Mouse (Mus musculus) frontal cortex, postnatal 36 days (tissue): ENCODE measurements around the gene Mecom.

Experiments
- DNase-seq, 2 experiments: peaks; one replicate each; pipeline ENCODE4 v3.0.0; 2022; ENCODE audit warnings: low spot score in 2 of 2

Gene Mecom

DNA sequence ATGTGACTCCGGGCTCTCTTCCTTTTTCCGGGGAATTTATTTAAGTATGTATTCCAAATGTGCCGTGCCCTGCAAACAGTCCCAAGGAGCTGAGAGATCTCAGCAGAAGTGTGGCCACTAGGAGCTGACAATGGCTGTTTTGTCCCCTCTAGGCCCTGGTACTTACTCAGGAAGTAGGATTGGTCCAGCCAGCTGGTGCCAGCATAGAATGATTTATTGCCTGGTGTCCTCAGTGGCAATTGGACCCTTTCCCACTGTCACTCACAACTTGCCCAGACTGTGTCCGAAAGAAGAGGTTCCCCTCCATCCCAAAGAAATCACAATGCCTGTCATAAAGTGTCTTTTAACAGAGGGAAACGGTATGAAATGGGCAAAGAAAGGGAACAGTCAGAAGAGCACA lies 340.4 kb downstream of the Mecom start:
- DNase-seq, result no peak

- DNase-seq, result no peak
These were observed 341.7 kb downstream of the Mecom start for GRCm38 (mm10) chr3:30206123-30206522.

DNA sequence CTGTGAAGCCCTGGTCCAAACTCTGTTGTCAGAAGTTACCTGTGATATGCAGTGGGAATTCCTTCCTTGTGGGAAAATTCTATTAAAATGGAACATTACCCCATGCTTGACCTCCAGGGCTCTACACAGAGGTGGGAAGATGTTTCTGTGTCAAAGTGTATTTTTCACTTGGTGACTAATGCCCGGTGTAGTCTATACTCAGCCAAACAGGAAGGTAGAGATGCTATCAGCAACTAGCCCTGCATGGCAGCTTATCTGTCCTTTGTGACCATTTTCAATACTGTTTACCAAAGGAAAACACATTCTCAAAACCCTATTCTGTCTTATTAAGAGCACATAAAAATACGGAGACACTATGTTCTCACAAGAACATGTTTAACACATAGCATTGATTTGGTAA lies 344.0 kb downstream of the Mecom start:
- DNase-seq, result no peak

DNA sequence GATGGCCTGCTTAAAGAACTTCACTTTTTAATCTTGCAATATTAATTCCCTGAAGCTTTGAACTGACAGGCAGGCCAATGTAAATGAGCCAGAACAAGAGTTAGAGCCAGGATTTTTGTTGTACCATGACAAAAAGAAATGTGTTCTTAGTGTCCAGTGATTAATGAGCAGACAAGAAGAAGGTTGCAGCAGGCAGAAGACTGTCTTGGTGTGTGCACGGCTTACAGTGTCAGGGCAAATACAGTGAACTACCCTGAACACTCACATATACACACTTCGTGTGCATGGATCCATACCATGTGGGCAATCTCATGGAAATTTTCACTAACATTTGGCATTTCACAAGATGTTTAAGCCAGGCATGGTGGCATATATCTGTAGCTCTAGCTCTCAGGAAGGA lies 349.0 kb downstream of the Mecom start:
- DNase-seq, result no peak

DNA sequence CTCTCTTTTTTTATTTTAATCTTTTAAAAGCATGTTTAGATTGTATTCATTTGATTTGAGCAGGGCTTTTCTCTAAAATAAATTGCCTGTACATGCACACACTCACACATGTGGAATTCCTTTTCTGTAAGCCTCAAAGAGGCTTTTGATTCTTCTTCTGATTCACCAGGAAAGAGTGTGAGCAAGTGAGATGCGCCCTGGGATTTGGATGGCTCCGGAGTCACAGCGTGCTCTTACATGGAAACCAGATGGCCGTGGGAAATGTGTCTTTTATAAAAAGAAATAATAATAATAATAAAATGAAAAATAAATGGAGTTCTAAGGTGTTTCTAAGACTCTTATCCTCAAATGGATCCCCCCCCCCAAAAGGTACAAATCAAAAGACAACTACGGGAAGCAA lies 349.6 kb downstream of the Mecom start:
- no peak for DNase-seq

GRCm38 (mm10) chr3:30195186-30195585 lies 352.6 kb downstream of the Mecom start:
- DNase-seq, result no peak

GRCm38 (mm10) chr3:30192294-30193007 lies 355.4 kb downstream of the Mecom start:
- DNase-seq, result no peak

DNA sequence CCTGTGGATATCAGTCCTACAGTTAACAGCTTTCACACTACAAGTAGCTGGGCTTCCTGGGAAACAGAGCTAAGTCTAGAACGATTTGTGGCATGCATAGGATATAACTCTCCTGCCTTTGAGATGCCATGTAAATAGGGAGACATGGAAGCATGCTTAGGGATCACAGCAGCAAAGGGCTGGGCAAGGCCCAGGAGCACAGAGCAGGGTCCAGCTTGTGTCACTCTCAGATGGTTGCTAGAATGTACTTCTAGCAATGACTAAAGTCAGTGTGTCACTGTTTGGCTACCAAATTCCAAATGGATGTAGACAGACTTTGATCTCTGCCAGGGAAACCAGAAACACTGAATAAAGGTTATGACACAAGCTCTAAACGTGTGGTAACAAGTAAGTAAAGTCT lies 358.5 kb downstream of the Mecom start:
- DNase-seq, result no peak

- DNase-seq, result no peak
These were observed 359.9 kb downstream of the Mecom start for GRCm38 (mm10) chr3:30187812-30188469.

GRCm38 (mm10) chr3:30181807-30182481 lies 365.9 kb downstream of the Mecom start:
- no peak for DNase-seq

- DNase-seq, result no peak
These were observed 371.2 kb downstream of the Mecom start for GRCm38 (mm10) chr3:30176615-30177014.

- DNase-seq, result no peak
These were observed 374.0 kb downstream of the Mecom start for GRCm38 (mm10) chr3:30173812-30174211.

GRCm38 (mm10) chr3:30168396-30169186 lies 379.2 kb downstream of the Mecom start:
- DNase-seq, result no peak

- DNase-seq, result no peak
These were observed 380.8 kb downstream of the Mecom start for GRCm38 (mm10) chr3:30167027-30167426.

- DNase-seq, result no peak
These were observed 383.0 kb downstream of the Mecom start for GRCm38 (mm10) chr3:30164834-30165233.

DNA sequence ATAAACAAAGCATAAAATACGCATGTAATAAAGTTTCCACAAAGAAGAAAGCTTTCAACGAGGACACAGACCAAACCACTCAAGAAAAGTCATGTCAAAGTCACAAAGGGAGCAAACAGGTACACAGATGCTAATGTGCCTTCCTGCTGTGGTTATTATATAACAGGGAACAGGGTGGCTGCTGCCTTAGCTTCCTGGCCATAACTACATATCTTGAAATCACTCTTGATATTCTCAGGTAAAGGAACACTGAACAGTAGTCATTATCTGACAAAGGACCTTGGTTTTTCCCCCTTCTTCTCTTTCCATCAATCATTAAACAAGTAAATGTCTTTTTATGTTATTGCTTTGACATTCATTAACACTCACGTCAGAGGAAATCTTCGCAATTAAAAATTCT lies 384.4 kb downstream of the Mecom start:
- DNase-seq, result no peak

- DNase-seq, result no peak
These were observed 386.7 kb downstream of the Mecom start for GRCm38 (mm10) chr3:30160961-30161670.

DNA sequence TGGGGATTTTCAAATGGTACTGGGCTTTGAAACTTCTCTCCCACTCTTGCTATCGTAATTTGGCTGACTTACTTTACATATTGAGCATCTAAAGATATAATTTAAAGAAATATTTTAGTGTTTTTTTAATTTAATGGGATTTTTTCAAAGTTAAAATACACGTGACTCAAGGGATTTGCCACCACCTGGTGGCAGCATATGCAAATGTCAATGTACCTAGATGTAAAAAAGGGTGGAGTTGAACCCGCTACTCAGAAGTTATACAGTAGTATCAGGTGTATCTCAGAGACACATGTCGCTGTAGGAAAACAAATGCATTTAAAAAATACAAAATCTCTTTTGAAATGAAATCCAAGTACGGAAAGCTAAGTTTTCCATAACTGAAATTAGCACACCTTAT lies 387.5 kb downstream of the Mecom start:
- no peak for DNase-seq

- no peak for DNase-seq
These were observed 390.6 kb downstream of the Mecom start for GRCm38 (mm10) chr3:30157128-30157670.

GRCm38 (mm10) chr3:30154390-30154789 lies 393.4 kb downstream of the Mecom start:
- DNase-seq, result no peak

- no peak for DNase-seq
These were observed 393.9 kb downstream of the Mecom start for GRCm38 (mm10) chr3:30153923-30154331.
